ENCODE assay signal across 10 mouse cellular contexts in genomic region chr4:89140832-89141231, GRCm38 (mm10). TPM values are rescaled to one million over a fixed set of nuclear protein-coding genes. Genes with fewer than 3 reads are reported as not detected.
A peak's percentile ranks its signal among the peaks of the same experiment; 100 is the strongest.
DNase-seq lines count a peak whose midpoint lies in the region; ATAC-seq lines count a peak whose summit lies in the region.
"Had no signal": no experiment of that assay in that cellular context is flagged by ENCODE, and none has a peak within 500 bp of the region (broad histone marks: within the 10 kb centered on the region; RNA-seq: fewer than 3 reads in every experiment).

No protein-coding gene starts in this region.

- H3K4me1 ChIP-seq in heart, embryonic 16.5 days (ENCODE audit: control insufficient read depth, insufficient read depth, low read length) = peaks cover 44% of the 10 kb centered on the region
- H3K4me1 ChIP-seq in intestine, embryonic 15.5 days (replicated peaks) = peaks cover 18% of the 10 kb centered on the region

- intact Hi-C loops in left cerebral cortex, postnatal 25 days (cut with DNase I) = loop anchor here (1.0 kb wide), 1 partner anchor 29 kb away; no protein-coding TSS in a partner anchor

- H3K27ac ChIP-seq in heart, embryonic 16.5 days (ENCODE audit: low read length) = peak overlapping the region; percentile 77
- no peak overlapping the region for H3K27ac ChIP-seq in intestine, embryonic 15.5 days
- H3K27ac ChIP-seq: embryonic facial prominence, embryonic 12.5 days; neural tube, embryonic 12.5 days had no signal

- WGBS in heart, embryonic 16.5 days = 25% methylated on average over 5 of the region's 5 CpGs
- WGBS in intestine, embryonic 15.5 days = 61% methylated on average over 5 of the region's 5 CpGs

- H3K4me2 ChIP-seq in heart, embryonic 16.5 days (ENCODE audit: low read depth, low read length) = 0 out of 2 replicates have a peak overlapping the region, but pooled peaks have one; percentile 19
- H3K4me2 ChIP-seq in intestine, embryonic 15.5 days (replicated peaks) = no peak overlapping the region
- H3K4me2 ChIP-seq: embryonic facial prominence, embryonic 12.5 days; neural tube, embryonic 12.5 days had no signal

- H3K9ac ChIP-seq in heart, embryonic 16.5 days (ENCODE audit: low read length) = no peak overlapping the region
- no peak overlapping the region for H3K9ac ChIP-seq in intestine, embryonic 15.5 days
- H3K9ac ChIP-seq: embryonic facial prominence, embryonic 12.5 days; neural tube, embryonic 12.5 days had no signal

- no peaks in the 10 kb centered on the region for H3K9me3 ChIP-seq in heart, embryonic 16.5 days (replicated peaks; ENCODE audit: control insufficient read depth, low read length)
- no peaks in the 10 kb centered on the region for H3K9me3 ChIP-seq in intestine, embryonic 15.5 days
- H3K9me3 ChIP-seq: embryonic facial prominence, embryonic 12.5 days; neural tube, embryonic 12.5 days had no signal

- H3K4me3 ChIP-seq in heart, embryonic 16.5 days (ENCODE audit: low read length) = no peak overlapping the region
- no peak overlapping the region for H3K4me3 ChIP-seq in intestine, embryonic 15.5 days (replicated peaks)
- H3K4me3 ChIP-seq: embryonic facial prominence, embryonic 12.5 days; neural tube, embryonic 12.5 days had no signal

- H3K36me3 ChIP-seq in heart, embryonic 16.5 days (ENCODE audit: control insufficient read depth, insufficient read depth) = no peaks in the 10 kb centered on the region
- no peaks in the 10 kb centered on the region for H3K36me3 ChIP-seq in intestine, embryonic 15.5 days
- H3K36me3 ChIP-seq: embryonic facial prominence, embryonic 12.5 days had no signal

- peak; percentile 63 for ATAC-seq in heart, embryonic 16.5 days (replicated peaks; ENCODE audit: extremely low read depth, insufficient read depth, low FRiP score)
- ATAC-seq in intestine, embryonic 15.5 days = no peak

- H3K27me3 ChIP-seq in heart, embryonic 16.5 days (ENCODE audit: control insufficient read depth, insufficient read depth, low read length) = no peaks in the 10 kb centered on the region
- no peaks in the 10 kb centered on the region for H3K27me3 ChIP-seq in intestine, embryonic 15.5 days (replicated peaks)
- H3K27me3 ChIP-seq: embryonic facial prominence, embryonic 12.5 days; neural tube, embryonic 12.5 days had no signal

- peak; percentile 41 for DNase-seq in layer of hippocampus, adult 11-12 months (ENCODE audit: low spot score)
- DNase-seq in layer of hippocampus, adult 9-10 months (ENCODE audit: low spot score) = no peak
- peak; percentile 79 to 82 for DNase-seq in adrenal gland, postnatal 36 days
- peak; percentile 21 to 71 for DNase-seq in left cerebral cortex, postnatal 25 days (ENCODE audit: low spot score in 2 of 2)
- no peak for DNase-seq in yolk sac, embryonic 10.5 days (ENCODE audit: low spot score)
- DNase-seq in neural tube, embryonic 10.5 days (ENCODE audit: extremely low spot score, low spot score) = no peak

RNA-seq across cellular contexts. Expression of gene Mtap, which starts 3.9 kb away (rescaled TPM):
- total RNA-seq in adrenal gland, postnatal 36 days (2021) = 10 to 100 TPM; 34.4 to 46.9 TPM
- 50.6 and 61.8 TPM in 2 replicates for polyA plus RNA-seq in heart, embryonic 16.5 days (2015; fragmentation: Nextera tagmentation; extraction: Ambion mirVana)
- 1 to 10 TPM; 9.3 to 9.8 TPM for total RNA-seq in left cerebral cortex, postnatal 25 days (2021)
- polyA plus RNA-seq in intestine, embryonic 15.5 days (2015; fragmentation: Nextera tagmentation; extraction: Ambion mirVana) = 53.7 and 60.5 TPM in 2 replicates

Comparison
In these comparisons a context has a peak if more than half of its experiments do, and no peak if none do; other contexts are left out.
1. DNase-seq: peak in layer of hippocampus, adult 11-12 months (single experiment), adrenal gland, postnatal 36 days (2 of 2) and left cerebral cortex, postnatal 25 days (2 of 2); none in layer of hippocampus, adult 9-10 months (single experiment), yolk sac, embryonic 10.5 days (single experiment) and neural tube, embryonic 10.5 days (single experiment).